Mouse (Mus musculus) cerebellum, adult 11-12 months (tissue): ENCODE data around the gene Sec14l3.

Source experiments
- DNase-seq: peaks from one replicate; pipeline ENCODE4 v3.0.0; 2022

The Sec14l3 gene

GRCm38 (mm10) chr11:4062523-4062922 is 2.1 kb upstream of the Sec14l3 start:
- DNase-seq, result no peak

- no peak for DNase-seq
Measured at GRCm38 (mm10) chr11:4062981-4063380, 1.7 kb upstream of the Sec14l3 start.

DNA sequence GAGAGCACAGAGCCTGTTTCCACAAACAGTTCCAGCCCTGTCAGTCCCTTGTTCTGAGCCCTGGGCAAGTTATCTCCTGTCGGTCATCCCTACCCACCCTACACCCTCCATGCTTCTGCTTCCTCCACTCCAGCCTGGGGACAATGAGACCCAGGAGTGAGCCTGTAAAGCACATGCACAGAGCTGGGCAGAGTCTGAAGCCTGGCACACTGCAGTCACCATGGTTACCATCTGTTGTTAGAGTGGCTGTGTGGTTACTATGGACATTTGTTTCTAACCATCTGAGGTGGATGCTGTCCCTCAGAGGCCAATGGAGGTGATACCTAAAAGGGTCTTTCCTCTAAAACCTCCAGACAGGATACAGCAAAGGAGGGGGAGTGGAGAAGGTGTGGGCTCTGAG is 5.0 kb downstream of the Sec14l3 start:
- no peak for DNase-seq

- no peak for DNase-seq
Measured at GRCm38 (mm10) chr11:4076633-4077032, 12.0 kb downstream of the Sec14l3 start.

GRCm38 (mm10) chr11:4078267-4078933 is 13.8 kb downstream of the Sec14l3 start:
- no peak for DNase-seq

DNA sequence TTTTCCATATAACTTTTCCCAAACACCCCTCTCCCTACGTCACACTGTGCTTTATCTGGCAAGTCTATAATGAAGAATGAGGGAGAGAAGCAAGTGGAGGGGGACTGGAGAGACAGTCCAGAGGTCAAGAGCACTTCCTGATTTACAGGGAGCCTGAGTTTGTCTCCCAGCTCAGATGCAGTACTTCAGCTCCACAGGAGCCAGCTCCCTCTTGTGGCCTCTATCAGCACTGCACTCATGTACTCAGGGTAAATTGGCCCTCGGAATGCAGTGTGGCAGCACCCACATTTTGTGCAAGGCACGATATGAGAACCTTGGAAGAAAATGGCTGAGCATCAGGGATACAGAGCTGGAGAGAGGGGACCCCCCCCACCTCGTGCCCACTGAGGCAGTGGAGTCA is 15.6 kb downstream of the Sec14l3 start:
- no peak for DNase-seq

DNA sequence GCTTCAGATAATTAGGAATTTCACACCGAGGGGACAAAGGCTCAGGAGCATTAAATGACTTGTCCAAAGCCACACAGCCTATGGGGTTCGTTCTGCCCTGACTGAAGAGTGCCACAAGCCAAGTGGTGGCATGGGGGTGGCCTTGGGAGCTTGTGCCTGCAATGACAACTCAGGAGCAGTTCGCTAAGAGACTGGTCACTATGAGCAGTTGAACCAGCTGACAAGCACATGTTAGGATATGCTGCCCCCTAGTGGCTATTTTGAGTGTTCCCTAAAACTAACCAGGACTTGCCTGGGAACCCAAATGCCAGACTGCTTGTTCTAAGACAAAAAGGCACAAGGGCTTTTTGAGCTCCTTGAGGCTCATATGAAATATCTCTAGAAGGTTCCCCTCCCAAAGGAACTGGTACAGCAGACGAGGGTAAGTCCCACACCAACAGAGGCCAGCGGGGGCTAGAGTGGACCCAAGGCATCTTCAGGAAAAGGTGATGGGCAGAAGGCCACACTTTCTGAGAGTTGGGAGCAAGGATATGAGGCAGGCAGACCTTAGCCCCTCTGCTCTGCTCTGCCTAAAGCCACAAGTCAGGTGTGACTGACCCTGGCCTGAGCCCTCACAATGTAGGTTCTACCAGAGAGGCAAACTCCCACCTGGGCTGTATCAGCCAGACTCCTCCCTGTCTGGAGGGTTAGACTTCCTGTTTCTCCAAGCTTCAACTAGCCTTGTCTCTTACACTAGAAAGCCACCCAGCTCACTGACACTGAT is 18.9 kb downstream of the Sec14l3 start:
- DNase-seq, result peak; percentile 50

GRCm38 (mm10) chr11:4086246-4086645 is 21.6 kb downstream of the Sec14l3 start:
- no peak for DNase-seq

GRCm38 (mm10) chr11:4087267-4087666 is 22.6 kb downstream of the Sec14l3 start:
- DNase-seq, result no peak

- DNase-seq, result peak; percentile 55
Measured at GRCm38 (mm10) chr11:4093459-4094377, 29.1 kb downstream of the Sec14l3 start.

DNA sequence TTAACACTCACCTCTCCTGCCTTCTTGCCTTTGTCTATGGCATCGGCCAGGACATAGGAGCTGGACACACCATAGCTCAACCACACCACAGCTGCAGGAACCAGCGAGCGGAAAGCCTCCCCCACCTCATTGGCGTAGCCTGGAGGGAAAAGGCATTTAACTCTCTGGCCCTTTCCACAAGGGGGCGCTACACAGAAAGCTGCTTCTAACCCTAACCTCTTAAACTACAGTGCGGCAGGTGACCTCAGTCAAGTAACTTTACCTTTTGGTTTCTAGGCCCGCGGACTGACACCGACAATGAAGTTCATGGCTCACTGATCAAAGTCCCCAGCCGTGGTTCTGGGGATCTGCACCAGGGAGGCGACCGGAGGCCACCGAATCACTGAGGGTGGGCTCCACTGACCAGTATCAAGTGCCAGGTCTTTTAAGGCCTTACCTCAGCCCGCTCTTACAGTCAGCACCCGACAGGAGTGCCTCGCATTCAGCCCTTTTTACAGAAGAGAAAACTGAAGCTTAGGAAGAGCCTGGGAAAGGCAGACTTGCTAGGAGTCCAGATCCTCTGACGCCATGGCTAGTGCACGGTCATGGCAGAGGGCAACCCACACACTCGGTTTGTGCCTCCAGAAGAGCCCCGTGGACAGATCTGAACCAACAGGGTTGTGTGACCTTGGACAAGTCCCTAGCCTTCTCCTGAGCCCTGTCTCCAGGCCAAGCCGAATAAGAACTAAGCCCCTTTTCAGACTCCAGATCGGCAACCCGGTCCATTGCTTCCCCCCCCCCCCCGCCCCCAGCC is 29.9 kb downstream of the Sec14l3 start:
- peak; percentile 67 for DNase-seq

GRCm38 (mm10) chr11:4095171-4096053 is 30.8 kb downstream of the Sec14l3 start, which contains the start of gene Mtfp1:
Gene Mtfp1 (minus strand): TSS chr11:4095445.
- peak; percentile 75 for DNase-seq

- peak; percentile 99 for DNase-seq
Measured at GRCm38 (mm10) chr11:4096054-4096984, 31.7 kb downstream of the Sec14l3 start.

DNA sequence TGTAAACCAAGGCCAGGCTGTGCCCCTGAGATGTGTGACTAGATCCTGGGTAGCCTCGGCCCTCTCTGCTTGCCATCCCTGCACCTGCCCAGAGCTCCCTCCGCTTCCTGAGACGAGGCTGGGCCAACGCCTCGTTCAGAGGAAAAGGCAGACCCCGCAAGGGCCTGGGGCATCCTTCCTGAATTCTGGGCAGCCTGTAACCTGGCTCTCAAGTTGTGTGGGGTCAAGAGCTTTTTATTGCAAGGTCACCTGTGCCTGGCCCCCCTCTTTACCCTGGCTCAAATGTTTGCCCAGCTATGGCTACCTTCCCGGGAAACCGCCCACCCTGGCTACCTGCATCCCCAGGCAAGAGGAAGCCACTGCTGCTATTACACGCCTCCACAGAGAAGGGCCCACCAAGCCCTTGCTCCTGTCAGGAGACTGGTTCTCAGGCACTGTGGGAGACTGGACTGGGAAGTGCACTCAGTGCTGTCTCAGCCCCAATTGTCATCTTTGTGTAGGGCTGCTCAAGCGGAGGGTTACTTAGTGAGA is 32.5 kb downstream of the Sec14l3 start:
- DNase-seq, result peak; percentile 69

DNA sequence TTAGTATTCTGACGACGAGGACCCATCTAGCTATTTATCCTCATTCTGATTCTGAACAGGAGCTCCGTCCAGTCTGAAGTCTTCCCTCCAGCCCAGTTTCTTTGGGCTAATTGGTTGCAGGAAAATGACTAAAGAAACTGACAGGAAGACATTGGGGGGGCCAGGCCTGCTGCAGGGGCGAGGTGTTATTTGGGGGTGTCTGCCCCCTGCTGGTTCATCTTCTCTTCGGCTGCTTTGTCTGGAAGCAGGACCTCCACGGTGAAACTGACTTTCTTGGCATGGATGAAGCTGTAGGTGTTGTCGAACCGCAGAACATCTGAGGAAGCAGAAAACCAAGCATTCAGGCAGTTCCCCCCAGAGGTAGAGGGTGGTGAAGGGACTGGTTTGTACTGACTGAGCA is 33.5 kb downstream of the Sec14l3 start:
- peak; percentile 46 for DNase-seq

GRCm38 (mm10) chr11:4098816-4099215 is 34.2 kb downstream of the Sec14l3 start:
- no peak for DNase-seq

DNA sequence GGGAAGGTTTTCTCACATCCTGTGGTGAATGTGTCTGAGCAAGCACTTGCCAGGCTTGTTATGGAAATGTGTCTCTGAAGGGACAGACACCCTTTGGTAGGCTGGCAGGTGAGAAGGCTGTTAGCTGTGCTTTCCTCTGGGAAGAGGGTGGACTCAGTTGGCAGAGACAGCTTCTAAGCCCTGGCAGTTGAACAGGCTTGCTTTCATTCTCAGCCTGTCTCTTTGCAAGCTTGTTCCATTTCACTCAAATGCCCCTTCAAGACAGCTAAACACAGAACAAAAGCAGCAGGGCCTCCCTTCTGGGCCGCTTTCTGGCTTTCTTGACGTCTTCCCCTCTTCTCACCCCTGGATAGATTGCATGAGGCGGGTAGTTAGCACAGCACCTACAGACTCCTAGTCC is 34.8 kb downstream of the Sec14l3 start:
- DNase-seq, result peak; percentile 25

- no peak for DNase-seq
Measured at GRCm38 (mm10) chr11:4101851-4102250, 37.2 kb downstream of the Sec14l3 start.

DNA sequence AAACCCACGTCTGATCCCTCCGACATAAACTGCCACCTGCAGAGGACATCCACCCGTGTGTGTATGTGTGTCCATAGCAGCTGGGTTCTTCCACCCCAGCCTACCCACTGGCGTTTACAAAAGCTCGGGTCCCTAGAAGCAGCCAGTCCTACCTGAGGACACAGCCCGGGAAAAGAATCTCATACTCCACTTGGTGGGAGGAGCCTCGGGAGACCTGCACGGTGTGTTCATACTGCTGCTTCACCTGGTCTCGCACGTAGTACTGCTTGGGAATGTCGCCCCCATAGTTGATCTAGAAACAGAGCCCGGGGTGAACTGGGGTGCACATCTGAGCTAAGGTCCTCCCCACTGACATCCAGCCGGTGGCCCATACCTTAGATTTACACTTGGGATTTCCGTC is 38.9 kb downstream of the Sec14l3 start:
- DNase-seq, result no peak

- no peak for DNase-seq
Measured at GRCm38 (mm10) chr11:4104989-4105388, 40.3 kb downstream of the Sec14l3 start.
